Mouse (Mus musculus) gastrocnemius, adult 18-20 months (tissue): ENCODE data around the gene Olfr1339. TPM values are rescaled to one million over a fixed set of nuclear protein-coding genes. Genes with fewer than 3 reads are reported as not detected.

Experiments used
- DNase-seq: peaks from one replicate; pipeline ENCODE4 v3.0.0; 2021; ENCODE audit warnings: low spot score
- long read RNA-seq, 2 experiments: library from polyadenylated mRNA; stranded (forward); transcript quantifications; one replicate each; pipeline ENCODE4 v2.0.0; 2021
- total RNA-seq, 2 experiments: library from RNA; stranded (reverse); gene quantifications; 2 replicates each; pipeline ENCODE4 v1.2.3; 2021

The Olfr1339 gene
- not detected for total RNA-seq
- long read RNA-seq, experiment 1: 0 reads
- long read RNA-seq, experiment 2: 0 reads

DNA sequence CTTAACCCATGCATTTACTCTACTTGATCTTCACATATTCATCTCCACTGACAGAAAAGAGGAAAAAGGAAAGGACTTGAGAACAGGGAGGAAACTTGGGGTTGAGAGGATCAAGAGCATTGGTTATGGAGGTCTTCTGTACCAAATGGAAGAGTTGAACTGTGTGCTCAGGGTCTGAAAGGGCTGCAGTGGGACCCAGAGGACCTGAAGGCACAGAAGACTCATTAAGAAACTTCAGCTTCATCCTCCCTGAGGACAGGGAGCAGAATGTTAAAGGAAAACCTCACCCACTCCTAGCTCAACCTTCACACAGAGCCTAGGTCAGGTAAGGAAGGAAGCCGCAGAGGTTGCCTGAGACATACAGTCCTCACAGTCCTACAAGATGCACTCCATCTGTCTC is at the start of gene Olfr1339:
Gene Olfr1339, plus strand, starts transcription at position 301 of the 400 bp plus-strand sequence.
- no peak for DNase-seq

- no peak for DNase-seq
Observed at GRCm38 (mm10) chr4:118687086-118687485, 44.9 kb upstream of the Olfr1339 start.

DNA sequence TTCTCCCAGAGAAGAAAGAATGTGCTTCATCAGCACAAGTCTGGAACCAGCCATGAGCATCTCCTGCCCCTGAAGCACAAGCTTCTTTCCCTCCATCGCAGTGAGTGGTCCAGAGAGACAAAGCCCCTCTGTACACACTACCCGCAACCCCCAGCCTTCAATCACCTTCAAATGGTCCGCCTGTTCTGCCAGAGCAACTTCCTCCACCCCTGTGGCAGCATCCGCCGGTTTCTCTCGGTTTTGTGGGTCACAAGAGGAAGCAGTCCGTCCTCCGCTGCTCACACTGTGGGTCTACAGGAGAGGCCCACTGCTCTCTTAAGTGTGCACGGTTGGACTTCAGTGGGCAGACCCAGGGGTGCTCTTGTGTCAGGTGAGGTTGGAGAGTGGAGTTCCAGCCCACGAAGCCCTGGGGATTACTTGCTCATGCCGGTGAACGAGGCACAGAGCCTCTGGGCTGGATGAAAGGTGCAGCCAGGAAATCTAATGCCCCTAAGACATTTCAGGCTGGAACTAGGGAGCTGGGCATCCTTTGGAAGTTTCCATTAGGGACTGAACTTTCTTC is 39.5 kb upstream of the Olfr1339 start, which contains the start of gene Olfr1342:
Gene Olfr1342, minus strand, starts transcription at position 345 of the 562 bp plus-strand sequence.
- no peak for DNase-seq

DNA sequence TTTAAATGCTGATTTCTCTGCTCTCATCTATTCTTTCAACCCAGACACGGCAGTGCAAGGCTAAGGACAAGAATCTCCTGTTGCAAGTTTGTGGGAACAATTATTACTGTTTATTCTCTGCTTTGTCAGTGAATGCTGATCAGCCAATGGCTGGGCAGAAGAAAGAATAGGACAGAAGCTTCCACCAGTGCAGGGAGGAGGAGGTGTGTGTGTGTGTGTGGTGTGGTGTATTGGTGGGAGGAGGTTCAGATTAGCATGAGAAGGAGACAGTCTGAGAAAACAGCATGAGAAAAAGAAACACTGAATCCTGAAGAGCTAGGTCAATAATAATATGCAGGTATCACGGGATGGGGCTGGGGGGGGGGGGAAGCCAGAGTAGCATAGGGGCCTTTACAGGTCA is 38.2 kb upstream of the Olfr1339 start:
- DNase-seq: no peak

GRCm38 (mm10) chr4:118703223-118703622 is 28.8 kb upstream of the Olfr1339 start, which contains the start of gene Olfr1341:
TSS of gene Olfr1341 (plus strand) at chr4:118703523.
- DNase-seq: no peak

DNA sequence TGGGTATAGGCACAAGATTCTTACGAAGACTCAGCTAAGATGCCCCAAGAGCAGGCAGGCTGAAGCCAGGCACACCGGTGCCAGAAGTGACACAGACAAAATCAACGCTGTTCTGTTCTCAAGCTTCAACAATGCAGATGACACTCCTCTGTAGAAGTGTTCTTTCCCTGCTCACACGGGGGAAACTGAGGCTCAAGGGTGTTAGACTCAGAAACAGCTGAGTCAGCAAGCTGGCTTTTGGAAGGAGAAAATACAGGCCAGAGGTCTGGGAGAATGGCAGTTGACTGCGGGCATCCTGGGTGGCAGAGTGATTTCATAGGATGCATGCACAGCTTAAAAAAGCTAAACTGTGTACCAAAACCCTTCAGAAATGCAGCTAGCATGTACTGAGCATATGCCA is 23.9 kb upstream of the Olfr1339 start:
- no peak for DNase-seq

DNA sequence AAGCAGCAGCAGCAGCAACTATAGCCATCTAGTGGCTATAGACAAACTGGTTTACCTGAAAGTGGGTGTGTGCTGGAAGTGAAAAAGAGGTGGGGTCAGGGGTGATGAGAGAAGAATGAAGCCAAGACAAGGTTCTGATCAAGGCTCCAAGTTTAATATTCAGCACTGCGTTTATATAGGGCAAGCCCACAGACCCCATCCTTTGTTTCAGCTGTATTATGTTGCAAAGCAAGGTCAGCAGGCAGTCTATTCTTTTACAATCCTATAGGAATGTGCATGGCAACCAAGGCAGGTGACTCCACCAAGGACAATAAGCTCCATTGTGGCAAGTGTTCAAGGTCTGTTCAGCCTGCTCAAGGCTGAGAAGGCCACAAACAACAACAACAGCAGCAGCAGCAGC is 20.3 kb upstream of the Olfr1339 start:
- DNase-seq: no peak

- DNase-seq: no peak
Observed at GRCm38 (mm10) chr4:118719838-118720237, 12.1 kb upstream of the Olfr1339 start, which contains the start of gene Olfr1340. TSS of gene Olfr1340 (plus strand) at chr4:118720138.

- no peak for DNase-seq
Observed at GRCm38 (mm10) chr4:118721742-118722483, 10.1 kb upstream of the Olfr1339 start.

DNA sequence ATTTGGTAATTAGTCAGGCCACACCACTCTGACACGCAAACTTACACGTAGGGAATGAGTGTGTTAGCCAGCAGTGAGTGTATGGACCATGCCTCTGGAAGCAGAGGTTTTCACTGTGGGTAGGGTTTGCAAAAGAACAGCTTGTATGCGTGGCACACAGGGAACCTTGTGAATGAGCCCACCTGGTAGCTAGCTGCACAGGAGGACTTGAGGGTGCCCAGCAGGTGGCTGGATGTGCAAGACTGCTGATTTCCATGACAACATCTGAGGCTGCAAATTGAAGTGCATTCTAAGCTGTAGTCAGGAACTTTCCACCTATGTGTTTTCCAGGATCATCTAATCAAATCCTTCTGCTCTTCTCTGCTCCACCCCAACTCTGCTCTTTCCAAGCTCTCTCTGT is 7.6 kb downstream of the Olfr1339 start:
- DNase-seq: no peak

GRCm38 (mm10) chr4:118740988-118741698 is 9.2 kb downstream of the Olfr1339 start:
- DNase-seq: no peak

DNA sequence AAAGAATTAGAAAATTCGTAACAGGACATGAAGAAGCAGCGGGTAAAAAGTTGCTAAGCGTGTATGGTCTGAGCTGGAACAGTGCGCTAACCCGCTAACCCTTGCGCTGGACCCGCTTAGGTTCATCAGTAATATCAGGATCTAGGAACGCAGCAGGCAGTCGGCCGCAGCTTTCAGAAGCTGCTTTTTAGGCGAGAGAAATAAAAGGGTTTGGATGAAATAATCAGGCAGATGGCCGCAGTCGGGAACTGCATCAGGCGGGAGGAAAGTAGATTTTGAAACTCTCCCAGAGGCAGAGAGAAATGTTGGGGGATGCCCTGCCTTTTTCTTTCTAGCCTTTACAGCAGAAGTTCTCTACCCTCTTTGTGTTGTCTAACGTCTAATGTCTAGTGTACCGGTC is 9.9 kb downstream of the Olfr1339 start:
- no peak for DNase-seq

GRCm38 (mm10) chr4:118758637-118759036 is 26.7 kb downstream of the Olfr1339 start, which contains the start of gene Olfr1338:
TSS of gene Olfr1338 (minus strand) at chr4:118758737.
- DNase-seq: no peak

- DNase-seq: no peak
Observed at GRCm38 (mm10) chr4:118782486-118782885, 50.5 kb downstream of the Olfr1339 start, which contains the start of gene Olfr1337. TSS of gene Olfr1337 (minus strand) at chr4:118782586.

Other genes with a start within 250 kb of the Olfr1339 start
- gene Tie1, start 242.1 kb upstream of the Olfr1339 start, total RNA-seq: 10 to 100 TPM; 11.0 to 14.3 TPM
- not detected for gene 2610528J11Rik, start 205.2 kb upstream of the Olfr1339 start, total RNA-seq
- not detected for gene Tmem125, start 188.1 kb upstream of the Olfr1339 start, total RNA-seq
- not detected for gene Cfap57, start 111.4 kb upstream of the Olfr1339 start, total RNA-seq
- gene Ebna1bp2, start 111.4 kb upstream of the Olfr1339 start, total RNA-seq: 10 to 100 TPM; 23.6 to 26.9 TPM
- not detected for gene Olfr62, start 73.2 kb upstream of the Olfr1339 start, total RNA-seq
- not detected for gene Olfr1342, start 39.4 kb upstream of the Olfr1339 start, total RNA-seq
- gene Olfr1341, start 28.7 kb upstream of the Olfr1339 start, total RNA-seq: not detected
- not detected for gene Olfr1340, start 12.0 kb upstream of the Olfr1339 start, total RNA-seq
- not detected for gene Olfr1338, start 26.6 kb downstream of the Olfr1339 start, total RNA-seq
- not detected for gene Olfr1337, start 50.4 kb downstream of the Olfr1339 start, total RNA-seq
- not detected for gene Olfr1335, start 77.8 kb downstream of the Olfr1339 start, total RNA-seq
- not detected for gene Olfr1333, start 104.1 kb downstream of the Olfr1339 start, total RNA-seq
- gene Olfr1331, start 132.5 kb downstream of the Olfr1339 start, total RNA-seq: not detected
- not detected for gene Olfr1330, start 156.4 kb downstream of the Olfr1339 start, total RNA-seq
- not detected for gene Olfr1329, start 185.3 kb downstream of the Olfr1339 start, total RNA-seq
- not detected for gene Olfr1328, start 206.4 kb downstream of the Olfr1339 start, total RNA-seq
- gene Lao1, start 229.4 kb downstream of the Olfr1339 start, total RNA-seq: under 1 TPM; 0.19 to 0.50 TPM